Mouse (Mus musculus): ENCODE results near the gene Amtn. TPM values are rescaled to one million over a fixed set of nuclear protein-coding genes. Genes with fewer than 3 reads are reported as not detected.
"Not testable (repeated sequence)": the region's sequence is repeated elsewhere in the genome, so short reads cannot be mapped to it uniquely, and the experiment has no call there.

The Amtn gene
- total RNA-seq (2021) (not detected), polyA plus RNA-seq (2012; rRNA removed) (0.31 and 0.44 TPM in 2 replicates)
- long read RNA-seq = 0 reads

- TF ChIP-seq CTCF (IDR thresholded peaks at IDR 0.05) (no peak), POLR2A (IDR thresholded peaks at IDR 0.05; ENCODE audit: insufficient read depth, low read depth, low read length) (no peak), EP300 (IDR thresholded peaks at IDR 0.05; ENCODE audit: insufficient read depth, low read depth, low read length) (no peak)
- 70% methylated on average over 4 of the region's 4 CpGs for WGBS
- intact Hi-C loops (cut with DNase I) = no loop called here
Measured at GRCm38 (mm10) chr5:88375808-88376207, at the start of gene Amtn. Gene Amtn (plus strand): TSS chr5:88376108.

GRCm38 (mm10) chr5:88348533-88348932 is 27.4 kb upstream of the Amtn start:
- H3K36me3 ChIP-seq (ENCODE audit: control insufficient read depth, insufficient read depth, low read length); H3K79me2 ChIP-seq (replicated peaks; ENCODE audit: control insufficient read depth, insufficient read depth, low read length); H3K4me1 ChIP-seq (ENCODE audit: control insufficient read depth, insufficient read depth, low read length); H3K9ac ChIP-seq (ENCODE audit: low read depth, low read length); H3K27me3 ChIP-seq (ENCODE audit: control insufficient read depth, insufficient read depth, low read length); H3K27ac ChIP-seq; H3K4me3 ChIP-seq; intact Hi-C loops (cut with DNase I); DNase-seq: not testable (repeated sequence)
- 49% methylated on average over 2 of the region's 2 CpGs for WGBS

More at GRCm38 (mm10) chr5:88375808-88376207, at the start of gene Amtn:
- no peak for DNase-seq
- Histone ChIP-seq H3K27ac (no peak within 1 kb of the TSS), H3K4me1 (ENCODE audit: control insufficient read depth, insufficient read depth, low read length) (no peaks in the 10 kb centered on the region), H3K36me3 (ENCODE audit: control insufficient read depth, insufficient read depth, low read length) (no peaks in the 10 kb centered on the region), H3K4me3 (no peak within 1 kb of the TSS), H3K27me3 (ENCODE audit: control insufficient read depth, insufficient read depth, low read length) (no peaks in the 10 kb centered on the region), H3K79me2 (replicated peaks; ENCODE audit: control insufficient read depth, insufficient read depth, low read length) (no peaks in the 10 kb centered on the region), H3K9ac (ENCODE audit: low read depth, low read length) (no peak within 1 kb of the TSS)

- Histone ChIP-seq H3K79me2 (replicated peaks; ENCODE audit: control insufficient read depth, insufficient read depth, low read length) (no peaks in the 10 kb centered on the region), H3K4me3 (no peak overlapping the region), H3K27me3 (ENCODE audit: control insufficient read depth, insufficient read depth, low read length) (no peaks in the 10 kb centered on the region), H3K4me1 (ENCODE audit: control insufficient read depth, insufficient read depth, low read length) (no peaks in the 10 kb centered on the region), H3K27ac (no peak overlapping the region), H3K36me3 (ENCODE audit: control insufficient read depth, insufficient read depth, low read length) (no peaks in the 10 kb centered on the region), H3K9ac (ENCODE audit: low read depth, low read length) (no peak overlapping the region)
- intact Hi-C loops (cut with DNase I) = no loop called here
- 6% methylated on average over 5 of the region's 5 CpGs for WGBS
- no peak for DNase-seq
- TF ChIP-seq CTCF (IDR thresholded peaks at IDR 0.05) = peak; percentile 65
- no peak for TF ChIP-seq POLR2A (IDR thresholded peaks at IDR 0.05; ENCODE audit: insufficient read depth, low read depth, low read length)
- no peak for TF ChIP-seq EP300 (IDR thresholded peaks at IDR 0.05; ENCODE audit: insufficient read depth, low read depth, low read length)
Measured at GRCm38 (mm10) chr5:88364768-88365167, 11.1 kb upstream of the Amtn start.

- no peaks in the 10 kb centered on the region for H3K36me3 ChIP-seq (ENCODE audit: control insufficient read depth, insufficient read depth, low read length)
- WGBS = 52% methylated on average over 1 of the region's 1 CpGs
- H3K27me3 ChIP-seq (ENCODE audit: control insufficient read depth, insufficient read depth, low read length) = no peaks in the 10 kb centered on the region
- H3K79me2 ChIP-seq (replicated peaks; ENCODE audit: control insufficient read depth, insufficient read depth, low read length) = no peaks in the 10 kb centered on the region
- no peak overlapping the region for H3K27ac ChIP-seq
- no peak for DNase-seq
- intact Hi-C loops (cut with DNase I) = no loop called here
- H3K9ac ChIP-seq (ENCODE audit: low read depth, low read length) = no peak overlapping the region
- no peaks in the 10 kb centered on the region for H3K4me1 ChIP-seq (ENCODE audit: control insufficient read depth, insufficient read depth, low read length)
- H3K4me3 ChIP-seq = no peak overlapping the region
- TF ChIP-seq EP300 (IDR thresholded peaks at IDR 0.05; ENCODE audit: insufficient read depth, low read depth, low read length) (no peak), POLR2A (IDR thresholded peaks at IDR 0.05; ENCODE audit: insufficient read depth, low read depth, low read length) (no peak), CTCF (IDR thresholded peaks at IDR 0.05) (no peak)
Measured at GRCm38 (mm10) chr5:88366886-88367285, 9.0 kb upstream of the Amtn start.

GRCm38 (mm10) chr5:88370578-88371232 is 5.2 kb upstream of the Amtn start:
- intact Hi-C loops (cut with DNase I) = no loop called here

GRCm38 (mm10) chr5:88372563-88372962 is 3.3 kb upstream of the Amtn start:
- TF ChIP-seq POLR2A (IDR thresholded peaks at IDR 0.05; ENCODE audit: insufficient read depth, low read depth, low read length) = no peak
- no peaks in the 10 kb centered on the region for H3K4me1 ChIP-seq (ENCODE audit: control insufficient read depth, insufficient read depth, low read length)
- no peak overlapping the region for H3K27ac ChIP-seq
- H3K79me2 ChIP-seq (replicated peaks; ENCODE audit: control insufficient read depth, insufficient read depth, low read length) = no peaks in the 10 kb centered on the region
- H3K9ac ChIP-seq (ENCODE audit: low read depth, low read length) = no peak overlapping the region
- intact Hi-C loops (cut with DNase I) = no loop called here
- H3K27me3 ChIP-seq (ENCODE audit: control insufficient read depth, insufficient read depth, low read length) = no peaks in the 10 kb centered on the region
- DNase-seq = no peak
- no peaks in the 10 kb centered on the region for H3K36me3 ChIP-seq (ENCODE audit: control insufficient read depth, insufficient read depth, low read length)
- no peak overlapping the region for H3K4me3 ChIP-seq
- 73% methylated on average over 6 of the region's 6 CpGs for WGBS

More at GRCm38 (mm10) chr5:88370578-88371232, 5.2 kb upstream of the Amtn start:
- no peaks in the 10 kb centered on the region for H3K36me3 ChIP-seq (ENCODE audit: control insufficient read depth, insufficient read depth, low read length)
- no peak overlapping the region for H3K27ac ChIP-seq
- no peak overlapping the region for H3K9ac ChIP-seq (ENCODE audit: low read depth, low read length)
- no peak for DNase-seq
- 40% methylated on average over 6 of the region's 6 CpGs for WGBS
- TF ChIP-seq EP300 (IDR thresholded peaks at IDR 0.05; ENCODE audit: insufficient read depth, low read depth, low read length) (no peak), CTCF (IDR thresholded peaks at IDR 0.05) (no peak), POLR2A (IDR thresholded peaks at IDR 0.05; ENCODE audit: insufficient read depth, low read depth, low read length) (no peak)
- no peak overlapping the region for H3K4me3 ChIP-seq
- no peaks in the 10 kb centered on the region for H3K79me2 ChIP-seq (replicated peaks; ENCODE audit: control insufficient read depth, insufficient read depth, low read length)
- H3K4me1 ChIP-seq (ENCODE audit: control insufficient read depth, insufficient read depth, low read length) = no peaks in the 10 kb centered on the region
- no peaks in the 10 kb centered on the region for H3K27me3 ChIP-seq (ENCODE audit: control insufficient read depth, insufficient read depth, low read length)
